In genomic region chr3:123258709-123259108, GRCm38 (mm10) we compare ENCODE assay signal across 24 mouse cellular contexts. TPM values are rescaled to one million over a fixed set of nuclear protein-coding genes. Genes with fewer than 3 reads are reported as not detected.
DNase-seq lines count a peak whose midpoint lies in the region; ATAC-seq and TF ChIP-seq lines count a peak whose summit lies in the region.
"Had no signal": no experiment of that assay in that cellular context is flagged by ENCODE, and none has a peak within 500 bp of the region (broad histone marks: within the 10 kb centered on the region; RNA-seq: fewer than 3 reads in every experiment).

No protein-coding gene starts in this region.

- no peaks in the 10 kb centered on the region for H3K36me3 ChIP-seq in heart, embryonic 14.5 days (ENCODE audit: control insufficient read depth, insufficient read depth, low read length)
- H3K36me3 ChIP-seq in liver, embryonic 11.5 days (ENCODE audit: control insufficient read depth, insufficient read depth, low read length) = no peaks in the 10 kb centered on the region
- H3K36me3 ChIP-seq: hindbrain, embryonic 12.5 days; intestine, embryonic 15.5 days; limb, embryonic 10.5 days; limb, embryonic 15.5 days; midbrain, embryonic 13.5 days; neural tube, embryonic 13.5 days had no signal

- peaks cover 4% of the 10 kb centered on the region; the same call in 1 of the 2 replicates for H3K9me3 ChIP-seq in heart, embryonic 14.5 days (ENCODE audit: control insufficient read depth, low read length)
- H3K9me3 ChIP-seq in liver, embryonic 11.5 days (ENCODE audit: control insufficient read depth, low read length) = no peaks in the 10 kb centered on the region
- H3K9me3 ChIP-seq: hindbrain, embryonic 12.5 days; intestine, embryonic 15.5 days; limb, embryonic 10.5 days; limb, embryonic 15.5 days; midbrain, embryonic 13.5 days had no signal

- no peaks in the 10 kb centered on the region for H3K27me3 ChIP-seq in heart, embryonic 14.5 days (ENCODE audit: control insufficient read depth, insufficient read depth, low read length)
- no peaks in the 10 kb centered on the region for H3K27me3 ChIP-seq in liver, embryonic 11.5 days (replicated peaks; ENCODE audit: control insufficient read depth, insufficient read depth, low read length)
- H3K27me3 ChIP-seq: hindbrain, embryonic 12.5 days; intestine, embryonic 15.5 days; limb, embryonic 15.5 days; midbrain, embryonic 13.5 days; neural tube, embryonic 13.5 days had no signal

- DNase-seq in heart, adult 11 months = peak; percentile 89
- no peak for DNase-seq in heart, postnatal 36 days
- no peak for DNase-seq in layer of hippocampus, adult 2 months (ENCODE audit: low spot score in 2 of 2)
- no peak for DNase-seq in layer of hippocampus, postnatal 36 days
- DNase-seq in liver, embryonic 11.5 days (ENCODE audit: low spot score) = no peak
- no peak for DNase-seq in layer of hippocampus, adult 8-10 months (ENCODE audit: low spot score in 2 of 2)
- DNase-seq: adrenal gland, postnatal 36 days; cerebellum, adult 2 months; cerebellum, postnatal 36 days; gastrocnemius, postnatal 14 days; kidney, adult 2 months; kidney, postnatal 36 days; lung, adult 2 months; lung, postnatal 10 days had no signal

- no peak for TF ChIP-seq CTCF in layer of hippocampus, adult 2 months (conservative IDR thresholded peaks at IDR 0.05)

- H3K4me2 ChIP-seq in heart, embryonic 14.5 days (ENCODE audit: low read length) = peak overlapping the region; percentile 27; the same call in 1 of the 2 replicates
- H3K4me2 ChIP-seq in liver, embryonic 11.5 days = no peak overlapping the region
- H3K4me2 ChIP-seq: hindbrain, embryonic 12.5 days; intestine, embryonic 15.5 days; limb, embryonic 15.5 days; midbrain, embryonic 13.5 days; neural tube, embryonic 13.5 days had no signal

- H3K27ac ChIP-seq in layer of hippocampus, adult 2 months = peak overlapping the region; percentile 46
- peak overlapping the region; percentile 54 to 83 for H3K27ac ChIP-seq in heart, embryonic 14.5 days (replicated peaks in 1 of 2; ENCODE audit: control insufficient read depth in 1 of 2, insufficient read depth in 1 of 2, low read depth in 2 of 2, low read length in 2 of 2)
- H3K27ac ChIP-seq in liver, embryonic 11.5 days (ENCODE audit: low read depth, low read length) = no peak overlapping the region
- H3K27ac ChIP-seq: hindbrain, embryonic 12.5 days; hindbrain, postnatal 0 days; intestine, embryonic 15.5 days; limb, embryonic 10.5 days; limb, embryonic 15.5 days; liver, embryonic 14.5 days; macrophage; midbrain, embryonic 13.5 days; neural tube, embryonic 13.5 days had no signal

- intact Hi-C loops in heart, postnatal 36 days (cut with DNase I) = no loop called here

- peak; percentile 61; the same call in 1 of the 2 replicates for ATAC-seq in heart, embryonic 14.5 days (ENCODE audit: insufficient number of reproducible peaks, insufficient read depth, low FRiP score, low read depth)
- ATAC-seq in liver, embryonic 11.5 days (replicated peaks; ENCODE audit: low FRiP score) = no peak
- ATAC-seq: hindbrain, postnatal 0 days; intestine, embryonic 15.5 days; midbrain, embryonic 13.5 days had no signal

- no peak overlapping the region for H3K4me3 ChIP-seq in layer of hippocampus, adult 2 months
- no peak overlapping the region for H3K4me3 ChIP-seq in heart, embryonic 14.5 days (ENCODE audit: control insufficient read depth in 1 of 2, insufficient read depth in 1 of 2, low read depth in 1 of 2, low read length in 2 of 2)
- no peak overlapping the region for H3K4me3 ChIP-seq in liver, embryonic 11.5 days (ENCODE audit: low read depth, low read length)
- H3K4me3 ChIP-seq: hindbrain, embryonic 12.5 days; intestine, embryonic 15.5 days; limb, embryonic 10.5 days; limb, embryonic 15.5 days; midbrain, embryonic 13.5 days; neural tube, embryonic 13.5 days had no signal

- no peak overlapping the region for H3K9ac ChIP-seq in heart, embryonic 14.5 days (ENCODE audit: low read length)
- no peak overlapping the region for H3K9ac ChIP-seq in liver, embryonic 11.5 days (ENCODE audit: low read depth, low read length)
- H3K9ac ChIP-seq: hindbrain, embryonic 12.5 days; intestine, embryonic 15.5 days; limb, embryonic 15.5 days; liver, embryonic 14.5 days; midbrain, embryonic 13.5 days; neural tube, embryonic 13.5 days had no signal

- 26% methylated on average over 4 of the region's 4 CpGs for WGBS in heart, embryonic 14.5 days
- 78% methylated on average over 4 of the region's 4 CpGs for WGBS in liver, embryonic 11.5 days

- peaks cover 3 to 13% of the 10 kb centered on the region in 2 experiments; a peak in 2 of 4 replicates for H3K4me1 ChIP-seq in heart, embryonic 14.5 days (ENCODE audit: control insufficient read depth in 2 of 2, insufficient read depth in 2 of 2, low read length in 2 of 2)
- H3K4me1 ChIP-seq in liver, embryonic 11.5 days (replicated peaks; ENCODE audit: control insufficient read depth, insufficient read depth, low read length) = no peaks in the 10 kb centered on the region
- H3K4me1 ChIP-seq: hindbrain, embryonic 12.5 days; intestine, embryonic 15.5 days; limb, embryonic 10.5 days; limb, embryonic 15.5 days; midbrain, embryonic 13.5 days; neural tube, embryonic 13.5 days had no signal

RNA-seq across cellular contexts. Expression of gene Sec24d, which starts 8.5 kb away (rescaled TPM):
- total RNA-seq in heart, postnatal 36 days (2021) = 10 to 100 TPM; 31.5 to 40.4 TPM
- total RNA-seq in layer of hippocampus, adult 2 months (2021) = 10 to 100 TPM; 23.8 to 36.0 TPM
- total RNA-seq in layer of hippocampus, postnatal 36 days (2021) = 10 to 100 TPM; 20.2 to 28.3 TPM
- 70.8 and 72.8 TPM in 2 replicates for polyA plus RNA-seq in heart, embryonic 14.5 days (2014; fragmentation: Nextera tagmentation; extraction: Ambion mirVana)
- 32.5 and 36.1 TPM in 2 replicates for polyA plus RNA-seq in liver, embryonic 11.5 days (2014; fragmentation: Nextera tagmentation; extraction: Ambion mirVana)
- total RNA-seq in layer of hippocampus, adult 8-10 months (2022) = 10 to 100 TPM; 21.0 to 29.2 (median 27.2) TPM

RNA-seq across cellular contexts. Expression of gene Synpo2, which starts 22.8 kb away (rescaled TPM):
- 10 to 100 TPM; 78.2 to 80.5 TPM for total RNA-seq in heart, postnatal 36 days (2021)
- 1 to 10 TPM; 3.4 to 3.7 TPM for total RNA-seq in layer of hippocampus, adult 2 months (2021)
- total RNA-seq in layer of hippocampus, postnatal 36 days (2021) = 1 to 10 TPM; 3.8 TPM
- 14.4 and 15.0 TPM in 2 replicates for polyA plus RNA-seq in heart, embryonic 14.5 days (2014; fragmentation: Nextera tagmentation; extraction: Ambion mirVana)
- polyA plus RNA-seq in liver, embryonic 11.5 days (2014; fragmentation: Nextera tagmentation; extraction: Ambion mirVana) = 1.9 and 2.4 TPM in 2 replicates
- 1 to 10 TPM; 4.5 to 6.0 (median 5.7) TPM for total RNA-seq in layer of hippocampus, adult 8-10 months (2022)

Comparison
In these comparisons a context has a peak if more than half of its experiments do, and no peak if none do; other contexts are left out.
1. RNA of gene Synpo2, which starts 22.8 kb away (total RNA-seq): 78.2 to 80.5 TPM in heart, postnatal 36 days; 4.5 to 6.0 TPM in layer of hippocampus, adult 8-10 months, 3.8 TPM in layer of hippocampus, postnatal 36 days and 3.4 to 3.7 TPM in layer of hippocampus, adult 2 months; every median in the first group is over 10 times any median in the second.